Mouse (Mus musculus) forebrain, embryonic 13.5 days (tissue): ENCODE results near the gene Hmga2. TPM values are rescaled to one million over a fixed set of nuclear protein-coding genes. Genes with fewer than 3 reads are reported as not detected.
A peak's percentile ranks its signal among the peaks of the same experiment; 100 is the strongest.

ENCODE experiments used
- ATAC-seq: fragments of 200-750 bp; cut with Nextera tagmentation; 2 replicates; pipeline ENCODE4 v1.8.0; 2017
- H3K27ac ChIP-seq: fragments of 300-500 bp; sonication (generic); 2 replicates; pipeline ENCODE4 v1.5.1; 2015; ENCODE audit warnings: inconsistent platforms, mild to moderate bottlenecking, moderate library complexity
- H3K27me3 ChIP-seq: fragments of 300-500 bp; sonication (generic); 2 replicates; pipeline ENCODE4 v1.6.1; 2015; ENCODE audit warnings: mild to moderate bottlenecking, inconsistent platforms
- H3K36me3 ChIP-seq: fragments of 300-500 bp; sonication (generic); 2 replicates; pipeline ENCODE4 v1.6.1; 2015; ENCODE audit warnings: mild to moderate bottlenecking, inconsistent platforms; ENCODE audit not compliant: poor library complexity, severe bottlenecking
- H3K4me1 ChIP-seq: fragments of 300-500 bp; sonication (generic); 2 replicates; pipeline ENCODE4 v1.6.1; 2015; ENCODE audit warnings: inconsistent platforms
- H3K4me2 ChIP-seq: fragments of 300-500 bp; sonication (generic); 2 replicates; pipeline ENCODE4 v1.6.1; 2015; ENCODE audit warnings: inconsistent platforms, mild to moderate bottlenecking, moderate library complexity
- H3K4me3 ChIP-seq: fragments of 300-500 bp; sonication (generic); 2 replicates; pipeline ENCODE4 v1.5.1; 2015; ENCODE audit warnings: mild to moderate bottlenecking, inconsistent platforms
- H3K9ac ChIP-seq: fragments of 300-500 bp; sonication (generic); 2 replicates; pipeline ENCODE4 v1.6.1; 2015; ENCODE audit warnings: mild to moderate bottlenecking, inconsistent platforms
- H3K9me3 ChIP-seq: fragments of 300-500 bp; sonication (generic); replicated peaks from 2 replicates; pipeline ENCODE4 v1.6.1; 2016; ENCODE audit warnings: inconsistent platforms
- WGBS: fragments of 180-500 bp; shearing (Covaris S2); methylation state at CpG from one replicate; pipeline ENCODE4 v1.1.7; 2015; 5-methylcytosine and 5-hydroxymethylcytosine counted together
- polyA plus RNA-seq: library from polyadenylated mRNA; unstranded; fragments of >200 nt; fragmentation: Nextera tagmentation; extraction: Ambion mirVana; gene quantifications from 2 replicates; pipeline ENCODE4 v1.2.1, GENCODE M21; 2015

Gene Hmga2
- polyA plus RNA-seq, 1 experiment from 2014 or later: 12.1 TPM

GRCm38 (mm10) chr10:120420971-120421629 is 55.2 kb downstream of the Hmga2 start:
- Histone ChIP-seq H3K27ac (no peak overlapping the region), H3K4me3 (no peak overlapping the region), H3K36me3 (no peaks in the 10 kb centered on the region), H3K4me2 (no peak overlapping the region), H3K9me3 (no peaks in the 10 kb centered on the region), H3K9ac (no peak overlapping the region), H3K27me3 (no peaks in the 10 kb centered on the region), H3K4me1 (peaks cover 72% of the 10 kb centered on the region)
- no peak for ATAC-seq
- WGBS: 84% methylated on average over 15 of the region's 15 CpGs

GRCm38 (mm10) chr10:120418738-120419523 is 57.3 kb downstream of the Hmga2 start:
- no peak overlapping the region for H3K4me2 ChIP-seq
- H3K4me3 ChIP-seq: no peak overlapping the region
- no peak for ATAC-seq
- no peaks in the 10 kb centered on the region for H3K36me3 ChIP-seq
- H3K27ac ChIP-seq: peak overlapping the region; percentile 82; the same call in 1 of the 2 replicates
- H3K27me3 ChIP-seq: no peaks in the 10 kb centered on the region
- no peak overlapping the region for H3K9ac ChIP-seq
- peaks cover 79% of the 10 kb centered on the region for H3K4me1 ChIP-seq
- no peaks in the 10 kb centered on the region for H3K9me3 ChIP-seq
- WGBS: 25% methylated on average over 16 of the region's 16 CpGs

- peak overlapping the region; percentile 82 for H3K27ac ChIP-seq
- no peaks in the 10 kb centered on the region for H3K9me3 ChIP-seq
- ATAC-seq: no peak
- H3K27me3 ChIP-seq: no peaks in the 10 kb centered on the region
- H3K4me2 ChIP-seq: peak overlapping the region; percentile 45
- H3K9ac ChIP-seq: no peak overlapping the region; the same call in 1 of the 2 replicates
- H3K4me3 ChIP-seq: no peak overlapping the region
- peaks cover 81% of the 10 kb centered on the region for H3K4me1 ChIP-seq
- WGBS: 52% methylated on average over 7 of the region's 7 CpGs
- no peaks in the 10 kb centered on the region for H3K36me3 ChIP-seq
These were observed 58.1 kb downstream of the Hmga2 start for GRCm38 (mm10) chr10:120418211-120418610.

DNA sequence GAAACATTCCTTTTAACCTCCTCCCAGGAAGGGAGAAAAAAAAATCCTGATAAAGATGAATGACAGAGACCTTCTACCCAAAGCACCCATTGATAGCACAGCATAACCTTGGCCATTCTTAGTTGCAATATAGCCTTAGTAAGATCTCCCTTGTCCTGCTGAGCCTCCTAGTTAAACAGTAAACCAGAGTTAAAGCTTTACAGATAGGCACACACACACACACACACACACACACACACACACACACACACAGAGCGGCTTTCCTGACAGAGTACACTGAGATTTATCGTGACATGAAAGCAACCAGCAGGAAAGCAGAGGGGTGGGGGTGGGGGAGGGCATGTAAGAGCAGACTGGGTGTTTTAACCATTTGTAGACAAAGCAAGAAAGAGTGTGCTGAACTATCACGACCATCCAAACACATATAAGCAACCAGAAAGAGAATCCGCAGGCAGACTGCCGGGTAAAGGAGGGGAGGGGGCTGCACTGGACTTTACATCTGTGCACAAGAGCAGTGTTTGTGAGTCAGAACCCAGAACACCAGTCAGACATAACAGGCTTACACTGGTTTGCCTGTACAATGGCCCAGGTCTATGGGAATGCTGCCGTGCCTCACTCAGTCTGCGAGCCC is 58.7 kb downstream of the Hmga2 start:
- H3K9ac ChIP-seq: no peak overlapping the region; the same call in 1 of the 2 replicates

DNA sequence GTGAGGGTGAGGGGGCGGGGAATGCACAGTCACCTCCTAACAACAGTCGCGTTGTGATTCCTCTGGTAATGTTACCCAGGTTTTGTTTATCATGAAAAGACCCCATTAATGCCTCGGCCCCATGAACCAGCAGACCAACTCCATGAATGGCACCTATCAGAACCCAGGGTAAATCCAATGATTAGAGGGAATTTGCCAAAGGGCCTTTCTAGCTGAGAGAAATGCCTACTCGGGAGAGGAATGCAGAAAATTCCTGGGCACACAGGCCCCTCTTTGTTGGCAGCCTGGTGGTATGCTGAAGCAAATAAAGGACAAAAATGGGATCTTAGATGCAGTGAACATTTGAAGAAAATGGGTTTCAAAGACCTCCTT is 59.2 kb downstream of the Hmga2 start:
- Histone ChIP-seq H3K9ac (no peak overlapping the region), H3K4me2 (peak overlapping the region; percentile 45), H3K27me3 (no peaks in the 10 kb centered on the region), H3K27ac (peak overlapping the region; percentile 82), H3K4me1 (peaks cover 76% of the 10 kb centered on the region), H3K9me3 (no peaks in the 10 kb centered on the region), H3K36me3 (no peaks in the 10 kb centered on the region), H3K4me3 (no peak overlapping the region)
- WGBS: 0% methylated on average over 5 of the region's 5 CpGs
- ATAC-seq: peak; percentile 72

More for the DNA sequence above, 58.7 kb downstream of the Hmga2 start:
- H3K27ac ChIP-seq: peak overlapping the region; percentile 82
- no peaks in the 10 kb centered on the region for H3K9me3 ChIP-seq
- peaks cover 81% of the 10 kb centered on the region for H3K4me1 ChIP-seq
- no peaks in the 10 kb centered on the region for H3K27me3 ChIP-seq
- no peaks in the 10 kb centered on the region for H3K36me3 ChIP-seq
- WGBS: 3% methylated on average over 7 of the region's 7 CpGs
- H3K4me2 ChIP-seq: peak overlapping the region; percentile 45
- ATAC-seq: peak; percentile 60
- no peak overlapping the region for H3K4me3 ChIP-seq

- Histone ChIP-seq H3K36me3 (no peaks in the 10 kb centered on the region), H3K9me3 (no peaks in the 10 kb centered on the region), H3K4me3 (no peak overlapping the region), H3K4me2 (peak overlapping the region; percentile 45), H3K27me3 (no peaks in the 10 kb centered on the region), H3K4me1 (peaks cover 72% of the 10 kb centered on the region), H3K27ac (peak overlapping the region; percentile 82), H3K9ac (peak overlapping the region; percentile 45; the same call in 1 of the 2 replicates)
- no peak for ATAC-seq
- 9% methylated on average over 12 of the region's 12 CpGs for WGBS
These were observed 59.6 kb downstream of the Hmga2 start for GRCm38 (mm10) chr10:120416628-120417027.

DNA sequence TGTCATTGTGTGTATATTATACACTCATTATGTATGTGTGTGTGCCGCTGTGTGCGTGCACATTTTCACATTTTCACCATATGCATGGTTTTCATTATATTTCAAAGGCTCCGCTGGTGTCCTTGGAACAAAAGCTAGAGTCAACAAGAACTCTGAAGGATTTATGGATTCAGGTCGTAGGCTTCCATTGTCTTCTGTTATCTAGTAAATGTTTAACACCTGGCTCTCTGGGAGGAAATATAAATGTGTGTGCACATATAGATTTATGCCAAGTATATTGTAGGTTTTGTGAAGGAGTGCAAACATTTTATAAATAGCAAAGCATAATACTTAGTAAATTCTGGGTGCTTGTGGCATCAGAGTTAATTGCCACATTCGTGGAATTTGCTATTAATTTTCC is 64.1 kb downstream of the Hmga2 start:
- no peak for ATAC-seq
- Histone ChIP-seq H3K4me2 (no peak overlapping the region), H3K9ac (no peak overlapping the region), H3K4me1 (peaks cover 56% of the 10 kb centered on the region), H3K36me3 (no peaks in the 10 kb centered on the region), H3K27ac (no peak overlapping the region), H3K27me3 (no peaks in the 10 kb centered on the region), H3K4me3 (no peak overlapping the region), H3K9me3 (no peaks in the 10 kb centered on the region)
- 76% methylated on average over 5 of the region's 5 CpGs for WGBS

DNA sequence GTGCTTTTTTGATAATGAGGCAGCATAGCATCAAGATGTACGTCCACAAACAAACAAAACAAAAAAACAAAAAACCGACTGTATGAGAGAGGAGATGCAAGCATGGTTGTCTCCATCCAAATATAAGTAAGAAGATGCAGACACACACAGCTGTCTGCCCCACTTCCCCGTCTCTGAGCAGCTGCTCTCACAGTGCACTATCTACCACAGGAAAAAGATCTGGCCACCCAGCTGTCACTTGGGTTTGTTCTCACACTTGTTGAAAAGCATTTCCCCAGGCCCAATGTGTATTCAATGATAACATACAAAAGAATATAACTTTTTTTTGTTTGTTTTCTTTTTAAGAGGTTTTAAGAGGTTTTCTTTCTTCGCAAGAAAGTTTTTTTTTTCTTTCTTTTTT is 65.3 kb downstream of the Hmga2 start:
- Histone ChIP-seq H3K4me1 (peaks cover 55% of the 10 kb centered on the region), H3K36me3 (no peaks in the 10 kb centered on the region), H3K27me3 (no peaks in the 10 kb centered on the region), H3K4me2 (no peak overlapping the region), H3K27ac (no peak overlapping the region), H3K9ac (no peak overlapping the region), H3K9me3 (no peaks in the 10 kb centered on the region), H3K4me3 (no peak overlapping the region)
- ATAC-seq: no peak
- 66% methylated on average over 4 of the region's 4 CpGs for WGBS

DNA sequence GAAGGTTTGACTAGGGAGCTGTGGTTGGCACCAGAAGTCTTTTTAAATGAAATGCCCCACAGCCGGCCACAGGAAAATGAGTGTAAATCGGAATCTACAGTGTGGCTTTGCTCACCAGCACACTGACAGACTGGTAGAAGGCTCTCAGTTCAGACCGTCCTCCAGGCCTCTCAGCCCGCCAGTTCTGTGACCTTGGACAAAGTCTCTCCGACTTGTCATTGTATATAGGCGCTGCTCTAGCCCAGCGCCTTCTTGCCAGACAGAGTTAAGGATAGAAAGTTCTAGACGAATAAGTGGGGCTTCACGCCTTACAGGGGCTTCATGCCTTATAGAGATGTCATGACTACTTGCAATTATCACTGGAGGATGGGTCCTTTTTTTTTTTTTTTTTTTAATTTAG is 67.1 kb downstream of the Hmga2 start:
- no peaks in the 10 kb centered on the region for H3K27me3 ChIP-seq
- H3K36me3 ChIP-seq: no peaks in the 10 kb centered on the region
- WGBS: 84% methylated on average over 9 of the region's 9 CpGs
- no peaks in the 10 kb centered on the region for H3K9me3 ChIP-seq
- H3K4me2 ChIP-seq: no peak overlapping the region
- H3K27ac ChIP-seq: no peak overlapping the region
- ATAC-seq: no peak
- peaks cover 46% of the 10 kb centered on the region for H3K4me1 ChIP-seq
- H3K4me3 ChIP-seq: no peak overlapping the region
- H3K9ac ChIP-seq: no peak overlapping the region

GRCm38 (mm10) chr10:120407230-120407629 is 69.0 kb downstream of the Hmga2 start:
- Histone ChIP-seq H3K9ac (no peak overlapping the region), H3K27ac (no peak overlapping the region)

DNA sequence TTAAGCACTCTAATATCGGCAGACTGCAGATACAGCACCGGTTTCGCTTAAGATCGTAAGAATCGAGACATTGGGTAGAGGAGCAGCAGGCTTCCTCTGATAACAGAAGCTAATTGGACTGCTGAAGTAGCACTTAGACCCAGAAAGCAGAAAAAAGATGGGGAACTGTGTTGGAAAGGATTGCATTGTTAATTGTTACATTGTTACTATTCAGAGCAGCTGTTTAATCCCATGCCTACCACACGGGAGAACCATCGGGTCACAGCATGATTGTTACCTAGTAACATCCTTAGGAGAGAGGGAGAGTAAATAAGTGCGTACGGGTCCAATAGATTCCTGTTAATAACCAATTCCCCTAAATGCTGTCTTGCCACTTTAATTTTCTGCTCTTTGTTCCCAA is 70.2 kb downstream of the Hmga2 start:
- Histone ChIP-seq H3K4me3 (no peak overlapping the region), H3K27me3 (no peaks in the 10 kb centered on the region), H3K4me1 (peaks cover 58% of the 10 kb centered on the region), H3K4me2 (peak overlapping the region; percentile 33), H3K9me3 (no peaks in the 10 kb centered on the region), H3K36me3 (no peaks in the 10 kb centered on the region), H3K27ac (no peak overlapping the region; the same call in 1 of the 2 replicates), H3K9ac (no peak overlapping the region)
- WGBS: 21% methylated on average over 9 of the region's 9 CpGs
- no peak for ATAC-seq

More at GRCm38 (mm10) chr10:120407230-120407629, 69.0 kb downstream of the Hmga2 start:
- Histone ChIP-seq H3K9me3 (no peaks in the 10 kb centered on the region), H3K36me3 (no peaks in the 10 kb centered on the region), H3K4me1 (peaks cover 52% of the 10 kb centered on the region), H3K4me3 (no peak overlapping the region), H3K4me2 (no peak overlapping the region), H3K27me3 (no peaks in the 10 kb centered on the region)
- no peak for ATAC-seq
- WGBS: 35% methylated on average over 9 of the region's 9 CpGs

DNA sequence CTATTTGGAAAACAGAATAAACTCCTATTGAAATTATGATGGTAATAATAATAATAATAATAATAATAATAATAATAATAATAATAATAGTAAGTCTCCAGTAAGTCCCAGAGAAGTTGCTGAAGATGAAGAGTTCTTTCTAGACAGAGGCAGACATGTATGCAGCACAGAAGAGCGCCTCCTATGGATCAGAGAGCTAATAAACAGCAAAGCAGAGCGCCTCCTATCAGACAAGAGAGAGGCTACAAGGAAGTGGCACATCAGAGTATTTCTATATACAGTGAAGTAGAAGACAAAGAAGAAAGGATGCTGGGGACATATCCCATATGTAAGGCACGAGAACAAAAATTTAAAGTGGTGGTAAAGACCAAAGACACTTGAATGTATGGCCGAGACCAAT is 70.9 kb downstream of the Hmga2 start:
- no peak for ATAC-seq

More for the DNA sequence above, 70.9 kb downstream of the Hmga2 start:
- Histone ChIP-seq H3K4me1 (peaks cover 59% of the 10 kb centered on the region), H3K4me3 (no peak overlapping the region), H3K27me3 (no peaks in the 10 kb centered on the region), H3K27ac (no peak overlapping the region), H3K36me3 (no peaks in the 10 kb centered on the region), H3K9ac (no peak overlapping the region), H3K4me2 (no peak overlapping the region), H3K9me3 (no peaks in the 10 kb centered on the region)
- WGBS: 88% methylated on average over 4 of the region's 4 CpGs
